Mouse (Mus musculus) yolk sac, embryonic 10.5 days (tissue): Measurements from ENCODE around the gene Recql5.

Experiments
- DNase-seq: peaks from one replicate; pipeline ENCODE4 v3.0.0-alpha.2; 2017; ENCODE audit warnings: low spot score

Recql5 gene

DNA sequence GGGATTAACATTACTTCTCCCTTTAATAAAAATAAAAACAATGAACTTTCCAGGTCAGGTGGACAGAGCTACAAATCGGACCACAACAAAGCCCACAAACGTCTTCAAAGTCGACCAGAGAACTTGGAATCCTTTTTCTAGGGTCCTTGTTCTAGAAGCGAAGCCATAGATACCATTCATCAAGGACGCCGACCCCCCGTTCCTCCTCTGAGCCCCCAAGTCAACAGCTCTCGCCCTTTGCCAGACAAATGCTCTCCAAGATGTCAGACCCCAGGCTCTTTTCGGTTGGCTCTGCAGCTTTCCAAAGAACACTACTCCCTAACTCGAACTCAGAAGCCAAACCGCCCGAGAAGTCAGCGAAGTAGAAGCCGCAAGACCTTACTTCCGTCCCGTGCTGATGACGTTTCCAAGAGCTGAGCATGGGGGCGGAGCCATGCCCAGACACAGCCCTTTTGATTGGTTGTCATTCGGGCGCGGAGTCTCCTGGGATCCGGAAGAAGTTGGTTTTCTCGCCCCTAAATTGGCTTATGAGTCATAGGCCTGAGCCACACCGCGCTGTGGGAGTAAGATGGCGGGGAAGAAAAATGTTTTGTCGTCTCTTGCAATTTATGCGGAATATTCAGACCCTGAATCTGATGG is at the start of gene Recql5, which contains the start of gene Sap30bp:
TSS of gene Recql5 (minus strand) at position 370 of the 639 bp plus-strand sequence.
TSS of gene Sap30bp (plus strand) at position 175 of the 639 bp plus-strand sequence.
- peak; percentile 96 for DNase-seq

DNA sequence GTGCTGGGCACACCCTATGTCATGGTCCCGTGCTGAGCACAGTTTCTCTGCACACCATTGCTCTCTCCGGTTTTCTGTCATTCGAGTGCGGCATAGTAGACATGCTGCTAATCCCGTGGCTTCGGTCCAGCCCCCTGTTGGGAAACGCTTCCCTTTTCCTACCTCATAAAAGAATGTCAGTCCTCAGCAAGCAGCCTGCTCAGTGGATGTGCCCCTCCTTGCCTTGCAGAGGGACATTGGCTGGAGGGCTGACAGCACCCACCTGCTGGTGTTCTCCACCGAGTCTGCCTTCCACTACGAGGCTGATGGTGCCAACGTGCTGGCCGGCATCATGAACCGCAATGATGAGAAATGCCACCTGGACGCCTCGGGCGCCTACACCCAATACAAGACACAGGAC is 49.2 kb upstream of the Recql5 start:
- DNase-seq = no peak

DNA sequence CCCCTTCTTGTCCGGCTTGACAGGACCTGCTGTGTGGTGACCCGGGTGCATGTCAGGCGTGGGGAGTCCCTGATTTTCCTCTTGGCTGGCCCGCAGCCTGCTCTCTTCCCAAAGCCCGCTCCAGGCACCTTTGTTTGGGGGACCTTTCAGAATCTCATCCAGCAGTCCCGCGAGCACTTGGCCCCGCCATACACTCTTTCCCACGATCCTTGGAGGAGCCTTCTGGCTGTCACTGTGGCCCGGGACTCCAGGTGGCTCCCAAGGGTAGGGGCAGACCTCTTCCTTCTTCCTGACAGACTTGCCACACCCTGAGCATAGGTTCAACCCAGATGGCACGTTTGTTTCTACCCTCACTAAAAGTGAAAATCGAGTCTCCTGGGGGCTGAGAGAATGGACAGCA is 42.3 kb upstream of the Recql5 start:
- no peak for DNase-seq

DNA sequence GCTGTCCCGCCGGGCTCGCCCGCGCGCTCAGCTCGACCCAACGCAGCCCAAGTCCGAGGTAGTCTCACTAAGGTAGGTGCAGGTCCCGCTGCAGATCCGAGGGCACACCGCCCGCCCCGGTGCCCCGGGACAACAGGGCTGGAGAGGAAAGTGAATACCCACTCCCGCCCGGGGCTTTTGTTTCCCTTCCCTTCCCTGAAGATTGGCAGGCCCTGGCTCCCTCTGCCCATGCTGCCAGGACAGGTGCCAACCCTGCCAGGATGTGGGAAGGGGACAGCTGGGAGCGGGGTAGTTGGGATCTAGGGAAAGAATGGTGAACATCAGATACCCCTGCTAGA is 41.8 kb upstream of the Recql5 start:
- no peak for DNase-seq

DNA sequence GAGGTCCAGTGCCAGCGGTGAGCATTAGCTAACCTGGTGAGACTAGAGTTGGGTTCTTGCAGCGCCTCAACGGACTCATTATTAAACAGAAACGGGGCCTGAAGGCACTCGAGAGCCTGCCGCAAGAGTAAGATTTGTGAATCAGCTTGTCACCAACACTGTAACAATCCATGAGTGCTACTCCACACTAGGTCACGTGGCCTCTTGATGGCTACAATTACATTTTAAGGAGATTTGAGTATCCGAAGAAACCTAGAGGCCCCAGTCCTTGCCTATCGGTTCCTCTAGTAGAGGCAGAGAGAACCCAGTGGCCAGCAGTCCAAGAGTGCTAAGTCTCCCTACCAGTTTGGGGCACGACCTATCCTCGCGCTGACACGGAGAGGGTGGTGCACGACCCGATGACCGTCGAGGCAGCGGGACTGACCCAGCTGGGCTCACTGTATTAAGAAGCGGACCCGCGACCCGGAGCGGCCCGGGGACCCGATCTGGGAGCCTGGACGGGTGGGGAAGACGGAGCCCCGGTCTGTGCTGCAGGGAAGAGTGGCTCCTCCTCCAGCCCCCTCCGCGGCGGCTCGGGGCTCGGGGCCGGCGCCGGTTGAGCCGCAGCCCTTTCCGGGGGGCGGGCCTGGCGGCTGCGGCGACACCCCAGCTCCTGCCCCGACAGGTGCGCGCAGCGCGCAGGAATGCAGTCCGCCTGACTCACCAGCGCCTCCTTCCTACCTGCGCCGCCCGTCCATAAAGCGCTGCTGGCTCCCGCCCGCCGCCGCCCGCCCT is 41.2 kb upstream of the Recql5 start, which contains the start of gene Itgb4:
TSS of gene Itgb4 (plus strand) at position 401 of the 774 bp plus-strand sequence.
- peak; percentile 70 for DNase-seq

DNA sequence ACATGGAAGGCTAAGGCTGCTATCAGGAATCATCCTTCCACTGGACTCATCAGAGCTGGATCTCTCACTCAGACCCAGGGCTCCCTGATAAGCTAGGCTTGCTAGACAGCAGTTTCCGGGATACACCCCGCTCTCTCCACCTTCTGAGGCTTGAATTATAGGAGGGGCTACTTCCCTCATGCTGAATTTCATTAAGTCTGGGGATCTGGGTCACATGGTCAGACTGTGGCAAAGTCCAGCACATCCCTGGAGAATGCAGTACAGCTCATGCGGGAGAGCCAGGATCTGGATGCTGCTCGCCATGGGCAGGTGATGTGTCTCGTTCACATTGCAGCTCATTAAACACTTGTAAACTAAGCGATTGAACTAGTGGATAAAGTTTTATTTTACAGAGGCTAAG is 37.7 kb upstream of the Recql5 start:
- peak; percentile 55 for DNase-seq

DNA sequence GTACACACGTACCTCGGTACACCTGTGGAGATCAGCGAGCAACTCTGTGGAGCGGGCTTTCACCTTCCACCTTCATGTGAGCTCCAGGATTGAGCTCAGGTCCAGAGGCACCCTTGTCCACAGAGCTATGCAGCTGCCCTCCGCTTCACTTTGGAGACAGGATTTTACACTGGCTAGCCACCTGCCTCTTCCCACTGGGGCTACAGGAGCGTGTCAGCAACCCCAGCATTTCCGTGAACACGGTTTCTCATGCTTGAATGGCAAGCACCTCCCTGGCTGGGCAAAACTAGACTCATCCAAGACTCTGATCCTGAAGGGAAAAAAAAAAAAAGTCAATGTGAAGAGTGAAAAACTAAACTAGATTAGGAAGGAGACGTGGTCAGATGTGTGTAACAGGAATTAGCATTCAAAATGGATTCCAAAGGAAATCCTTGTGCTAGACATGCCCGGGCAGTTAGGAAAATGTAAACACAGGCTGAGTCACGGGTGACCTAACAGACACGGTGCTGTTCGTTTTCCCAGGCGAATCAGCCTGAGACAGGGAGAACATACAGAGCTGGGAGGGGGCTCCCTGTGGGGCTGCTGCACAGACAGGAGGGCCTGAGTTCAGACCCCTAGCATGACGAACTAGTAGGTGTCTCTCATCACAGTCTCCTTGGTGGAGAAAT is 36.9 kb upstream of the Recql5 start:
- DNase-seq = peak; percentile 56

DNA sequence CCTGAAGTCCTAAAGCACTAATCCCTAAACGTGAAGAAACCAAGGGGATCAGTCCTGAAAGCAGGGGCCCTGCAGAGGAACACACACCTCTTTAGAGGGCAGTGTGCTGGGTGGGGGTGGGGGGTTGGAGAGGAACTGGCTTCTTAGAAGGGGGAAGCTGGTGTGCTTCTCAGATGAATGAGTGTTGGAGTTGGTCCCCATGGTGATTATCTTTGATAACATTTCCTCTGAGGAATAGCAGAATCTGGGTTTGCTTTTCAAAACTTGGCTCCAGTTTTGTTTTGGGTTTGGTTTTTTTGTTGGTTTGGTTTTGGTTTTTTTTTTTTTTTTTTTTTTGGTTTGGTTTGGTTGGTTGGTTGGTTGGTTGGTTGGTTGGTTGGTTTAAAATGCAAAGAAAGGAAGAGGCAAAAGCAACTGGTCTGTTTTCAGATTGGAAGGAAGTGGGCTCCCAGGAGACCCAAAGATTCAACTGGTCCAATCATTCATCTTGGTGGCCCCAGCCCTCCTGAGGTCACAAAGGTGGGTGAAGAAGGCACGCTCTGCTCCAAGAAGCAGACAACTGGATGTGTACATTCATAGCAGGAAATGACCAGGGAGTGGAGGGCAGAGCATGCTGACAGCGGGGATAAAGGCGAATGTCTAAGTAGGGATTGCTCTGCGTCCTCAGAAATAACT is 35.6 kb upstream of the Recql5 start:
- DNase-seq = no peak

DNA sequence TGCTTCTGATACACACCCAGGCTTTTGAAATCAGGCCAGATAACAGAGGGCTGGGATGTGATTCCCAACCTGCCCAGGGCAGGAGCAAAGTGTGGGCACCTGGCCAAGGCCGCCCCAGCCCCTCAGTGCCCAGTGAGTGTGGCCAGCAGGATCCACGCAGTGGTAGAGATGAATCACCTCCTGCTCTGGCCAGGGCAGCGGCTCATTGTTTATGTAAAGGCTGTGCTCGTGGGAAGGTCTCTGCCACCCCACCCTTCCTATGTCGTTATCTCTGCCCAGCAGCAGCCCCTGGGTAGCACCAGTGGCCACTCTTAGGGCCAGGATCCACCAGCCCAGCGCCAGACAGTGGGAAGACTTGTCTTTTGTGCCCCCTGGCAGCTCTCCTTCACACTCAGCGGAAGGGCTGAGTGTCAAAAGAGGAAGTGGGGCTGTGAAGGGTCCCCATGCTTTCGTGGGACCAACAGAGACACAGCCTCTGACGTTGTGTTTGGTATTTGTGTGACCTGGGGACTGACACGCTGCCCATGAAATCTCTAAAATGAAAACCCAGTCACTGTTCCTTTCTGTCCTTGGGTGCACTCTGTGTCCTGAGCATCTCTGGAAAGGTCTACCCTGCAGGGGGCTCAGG is 31.8 kb upstream of the Recql5 start:
- DNase-seq = no peak

DNA sequence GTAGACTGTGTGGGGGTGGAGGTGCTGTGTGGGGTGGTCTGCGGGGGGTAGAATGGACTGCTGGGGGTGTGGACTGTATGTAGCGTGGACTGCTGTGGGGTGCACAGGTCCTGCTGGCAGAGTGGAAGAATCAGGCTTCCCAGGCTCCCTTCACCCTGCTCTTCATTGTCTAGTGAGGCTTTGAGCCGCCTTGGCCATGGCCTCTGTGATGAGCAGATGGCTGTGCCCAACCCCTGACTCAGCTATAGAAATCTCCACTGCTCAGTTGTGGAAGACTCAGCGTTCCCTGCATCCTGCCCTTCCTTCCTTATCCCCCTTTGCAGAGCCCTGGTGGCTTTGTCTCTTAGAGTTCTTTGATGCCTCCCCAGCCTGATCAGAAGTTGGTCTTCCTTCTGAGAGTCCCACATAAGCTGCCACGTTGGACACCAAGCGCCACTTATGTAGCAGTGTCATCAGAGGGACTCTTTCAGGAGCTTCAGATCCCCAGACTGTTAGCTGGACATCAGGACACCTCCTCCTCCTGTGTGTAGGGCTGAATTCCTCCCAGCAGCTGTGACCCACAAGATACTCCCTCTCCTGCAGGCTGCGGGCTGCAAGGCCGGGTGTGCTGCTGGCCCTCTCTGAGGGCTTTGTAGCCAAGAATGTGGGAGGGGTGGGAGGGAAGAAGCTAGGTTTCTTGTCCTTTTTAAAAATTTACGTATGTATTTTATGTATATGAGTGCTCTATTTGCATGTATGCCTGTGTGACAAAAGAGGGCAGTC is 29.6 kb upstream of the Recql5 start:
- no peak for DNase-seq

DNA sequence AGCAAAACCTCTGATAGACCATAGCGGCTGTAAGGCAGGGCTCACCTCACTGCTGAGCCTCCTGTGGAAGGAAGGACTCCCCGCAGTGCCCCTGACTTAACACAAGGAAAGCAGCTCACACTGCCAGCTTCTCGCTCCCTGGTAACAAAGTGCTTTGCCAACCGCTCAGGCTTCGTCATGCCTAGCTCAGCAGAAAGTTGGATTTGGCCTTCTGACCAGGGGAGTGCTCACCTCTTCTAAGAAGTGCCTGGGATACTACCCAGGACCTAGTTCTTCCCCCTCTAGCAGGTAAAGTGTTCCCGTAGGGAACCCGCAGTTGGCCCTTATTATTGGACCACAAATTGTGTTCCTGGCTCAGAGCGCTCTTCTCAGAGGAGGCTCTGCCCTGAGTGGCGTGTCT is 25.7 kb upstream of the Recql5 start:
- DNase-seq = no peak

DNA sequence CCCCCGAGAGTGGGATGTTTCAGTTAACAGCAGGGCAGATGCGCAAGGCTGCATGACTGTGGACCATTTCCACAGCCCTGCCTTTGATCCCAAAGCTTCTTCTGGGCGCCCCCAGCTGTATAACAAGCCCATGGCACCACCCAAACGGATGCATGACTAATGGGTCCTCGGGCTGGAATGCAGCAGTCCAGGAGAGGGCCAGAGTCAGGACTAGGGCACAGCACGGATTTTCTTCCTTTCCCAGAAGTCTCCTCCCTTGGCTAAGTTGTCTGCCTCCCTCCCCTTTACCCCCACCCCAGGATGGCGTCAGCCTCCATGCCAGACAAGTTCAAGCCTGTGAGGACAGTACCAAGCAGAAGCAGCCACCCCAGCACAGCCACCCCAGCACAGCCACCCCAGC is 24.7 kb upstream of the Recql5 start:
- no peak for DNase-seq

DNA sequence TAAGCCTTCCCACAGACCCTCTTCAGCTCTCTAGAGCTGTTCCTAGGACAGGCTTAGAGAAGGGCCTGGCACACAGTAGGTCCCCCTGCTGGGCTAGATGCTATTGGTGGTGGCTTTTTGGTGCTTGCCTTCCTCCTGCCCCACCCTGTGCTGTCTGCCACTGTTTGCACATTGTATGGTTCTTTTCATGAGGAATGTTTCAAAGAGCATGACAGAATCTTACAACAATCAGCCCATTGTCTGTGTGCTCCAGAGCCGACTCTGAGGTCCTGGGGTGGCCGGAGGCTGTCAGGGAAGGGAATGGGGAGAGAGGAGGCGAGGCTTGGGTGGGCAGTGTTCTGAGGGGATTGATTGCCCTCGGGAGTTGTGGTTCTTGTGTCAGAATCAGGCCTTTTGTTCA is 23.2 kb upstream of the Recql5 start:
- DNase-seq = no peak

DNA sequence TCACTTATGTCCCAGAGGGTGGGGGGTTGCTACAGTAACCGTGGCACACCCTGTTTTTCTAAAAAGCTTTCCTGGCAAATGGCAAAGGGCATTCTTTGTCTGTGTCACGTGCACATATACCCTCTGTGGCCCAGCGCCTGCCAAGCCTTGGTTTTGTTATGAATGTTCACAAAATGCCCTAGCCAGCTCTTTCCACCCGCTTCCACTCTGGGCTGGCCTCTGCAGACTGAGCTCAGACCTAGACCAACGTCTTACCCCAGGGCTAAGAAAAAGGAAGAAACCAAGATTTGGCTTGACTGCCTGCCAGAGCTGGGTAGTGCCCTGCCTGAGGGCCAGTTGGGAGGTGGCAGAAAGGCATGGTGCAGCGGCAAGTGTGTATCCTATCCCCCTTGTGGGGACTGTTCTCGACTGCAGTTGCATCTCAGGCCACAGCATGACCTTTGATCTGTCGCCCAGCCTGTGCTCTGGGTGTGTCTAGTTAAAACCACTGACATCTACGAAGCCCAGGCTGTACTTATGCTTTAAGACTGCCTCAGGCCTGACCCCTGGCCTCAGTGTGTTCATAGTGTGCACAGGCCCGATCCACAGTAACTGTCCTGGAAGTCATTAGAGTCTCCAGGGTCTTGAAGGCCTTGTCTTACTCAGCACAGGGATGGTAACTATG is 22.1 kb upstream of the Recql5 start:
- DNase-seq = peak; percentile 85

DNA sequence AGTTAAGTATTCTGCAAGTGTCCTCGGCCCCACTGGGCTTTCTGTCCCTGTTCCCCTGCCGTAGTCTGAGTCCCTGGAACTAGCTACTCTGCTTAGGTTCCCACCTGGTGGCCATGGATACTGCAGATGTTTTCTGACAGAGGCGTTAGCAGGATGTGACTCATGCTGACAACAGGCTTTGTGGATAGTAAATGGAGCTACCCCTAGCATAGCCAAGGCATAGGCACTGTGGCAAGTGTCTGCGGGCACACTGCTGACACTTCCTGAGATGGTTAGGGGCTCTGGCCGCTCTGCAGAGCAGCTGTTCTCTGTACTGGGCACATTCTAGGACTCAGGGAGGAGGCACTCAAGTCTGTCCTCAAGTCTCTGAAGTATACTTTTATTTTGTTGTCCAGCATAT is 21.4 kb upstream of the Recql5 start:
- no peak for DNase-seq

DNA sequence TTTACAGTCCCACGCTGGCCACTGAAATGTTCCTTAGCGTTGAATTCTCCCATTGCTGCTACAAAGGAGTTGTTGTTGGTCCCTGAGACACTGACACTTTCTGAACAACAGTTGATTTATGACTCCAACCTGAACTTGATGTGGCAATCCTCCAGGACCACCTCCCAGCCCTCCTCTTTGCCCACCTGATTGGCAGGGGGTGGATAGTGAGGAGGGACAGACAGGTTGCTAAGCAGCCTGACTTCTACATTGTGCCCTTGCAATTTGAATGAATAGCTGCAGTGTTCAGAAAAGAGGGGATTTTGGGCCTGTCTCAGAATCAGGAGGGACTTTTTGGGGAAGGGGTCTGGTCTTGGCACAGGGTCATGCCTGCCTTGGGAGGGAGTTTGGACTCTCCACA is 17.4 kb upstream of the Recql5 start:
- no peak for DNase-seq

DNA sequence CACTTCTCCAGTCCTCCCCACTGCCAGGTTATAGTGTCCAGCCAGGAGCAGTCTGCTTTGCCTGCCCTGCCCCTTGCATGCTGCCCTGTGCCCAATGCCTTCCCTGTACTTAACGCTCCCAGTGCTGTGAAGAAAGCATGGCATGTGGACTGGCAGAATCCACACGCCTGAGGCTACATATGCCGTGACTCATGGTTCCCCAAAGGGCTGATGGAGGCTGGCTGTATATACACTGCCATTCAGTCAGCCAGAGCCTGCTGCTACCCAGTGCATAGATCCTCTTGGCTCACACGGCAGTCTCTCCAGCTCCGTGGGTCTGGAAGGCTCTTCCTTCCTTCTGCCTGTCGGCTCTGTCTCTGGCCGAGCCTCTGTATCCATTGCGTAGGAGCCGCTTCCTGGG is 15.0 kb upstream of the Recql5 start:
- no peak for DNase-seq

DNA sequence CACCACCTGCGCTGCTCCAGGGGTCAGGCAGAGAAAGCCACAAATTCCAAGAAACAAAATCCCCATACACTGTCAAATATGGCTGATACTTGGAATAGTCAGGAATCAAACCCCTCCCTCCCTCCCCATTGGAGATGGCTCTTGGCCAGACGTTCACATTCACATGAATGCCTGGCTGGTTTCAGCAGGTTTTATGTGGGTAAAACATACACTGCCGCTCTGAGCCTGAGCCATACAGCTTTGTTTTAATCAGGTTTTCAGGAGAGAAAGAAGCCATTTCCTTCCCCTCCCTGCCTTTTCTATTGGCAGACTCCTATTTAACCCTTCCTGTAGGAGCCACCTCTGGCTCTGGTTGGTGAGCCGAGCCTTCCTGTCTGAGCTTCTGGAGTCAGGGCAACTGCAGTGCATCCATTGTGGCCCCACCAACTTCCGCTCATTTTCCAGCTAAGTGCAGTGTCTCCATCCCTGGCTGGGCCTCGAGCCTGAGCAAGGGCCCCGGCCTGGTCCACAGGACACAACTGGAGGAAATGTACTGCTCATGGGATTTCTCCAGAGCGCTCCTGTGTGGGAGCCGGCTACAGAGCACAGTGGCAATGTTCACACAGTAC is 13.0 kb upstream of the Recql5 start:
- DNase-seq = no peak

DNA sequence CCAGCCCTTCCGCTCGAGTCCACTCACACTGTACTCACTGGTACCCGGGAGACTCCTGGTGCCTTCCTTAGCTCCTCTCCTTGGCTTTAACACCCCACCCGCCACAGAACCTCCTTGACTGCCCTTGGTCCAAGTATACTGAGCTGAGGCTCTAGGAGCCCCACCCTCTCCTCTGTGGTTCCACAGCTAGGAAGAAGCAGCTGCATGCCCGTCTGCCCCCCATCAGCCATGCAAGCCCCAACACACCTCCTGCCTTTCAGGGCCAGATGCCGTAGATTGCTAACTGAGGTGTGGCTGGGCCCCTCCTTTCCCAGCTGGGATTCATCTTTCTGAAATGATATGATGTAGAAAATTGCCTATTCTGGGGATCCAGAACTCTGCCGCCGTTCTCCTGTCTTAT is 12.0 kb upstream of the Recql5 start:
- DNase-seq = no peak

DNA sequence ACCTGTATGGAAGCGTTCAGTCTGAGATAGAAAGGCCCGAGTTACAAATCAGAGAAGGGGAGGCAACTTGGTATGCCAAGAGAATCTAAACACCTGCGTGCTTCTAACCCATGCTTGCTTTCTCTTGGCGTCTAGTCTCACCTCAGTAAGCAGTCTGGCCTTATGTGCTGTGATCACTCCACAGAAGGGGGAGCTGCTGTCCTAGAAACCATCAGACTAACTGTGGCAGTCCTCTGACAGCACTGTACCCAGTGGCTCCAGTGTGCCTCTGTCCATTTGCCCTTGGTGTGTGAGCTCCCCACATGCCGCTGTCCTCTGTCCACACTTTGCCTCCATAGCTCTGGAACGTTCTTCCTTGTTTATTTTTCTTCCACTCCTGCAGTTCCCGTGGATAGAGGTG is 8.7 kb upstream of the Recql5 start:
- DNase-seq = no peak
